In the genomic region with DNA sequence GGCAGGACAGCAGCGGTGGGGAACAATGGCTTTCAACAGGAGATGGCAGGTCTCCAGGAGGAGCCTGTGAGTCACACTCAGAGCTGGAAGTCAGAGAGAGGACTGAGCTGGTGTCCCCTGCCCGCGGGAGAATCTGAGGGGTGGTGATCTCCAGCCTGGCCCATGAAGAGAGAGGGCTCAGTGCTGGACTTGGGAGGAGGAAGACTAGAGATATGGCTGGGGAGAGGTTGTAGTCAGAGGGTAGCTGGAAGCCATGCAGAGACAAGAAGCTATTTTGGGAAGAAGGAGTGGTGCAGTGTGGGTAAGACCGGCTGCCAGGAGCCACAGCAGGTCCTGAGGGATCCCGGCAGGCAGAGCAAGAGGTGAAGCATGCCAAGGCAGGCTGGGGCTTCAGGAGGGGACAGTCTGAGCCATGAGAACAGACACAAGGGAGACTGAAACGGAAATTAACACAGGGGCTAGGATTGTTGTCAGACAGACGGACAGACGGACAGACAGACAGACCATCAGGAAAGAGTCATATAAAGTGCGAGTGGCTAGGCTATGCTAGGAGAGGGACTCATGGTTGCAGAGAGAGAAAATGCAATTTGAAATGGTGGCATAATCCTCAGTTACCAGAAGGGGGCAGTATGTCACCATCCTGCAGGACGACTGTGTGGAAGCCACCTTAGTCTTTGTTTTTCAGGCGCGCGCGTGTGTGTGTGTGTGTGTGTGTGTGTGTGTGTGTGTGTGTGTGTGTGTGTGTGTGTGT, we compare ENCODE assay signal across 8 mouse cellular contexts. TPM values are rescaled to one million over a fixed set of nuclear protein-coding genes. Genes with fewer than 3 reads are reported as not detected.
DNase-seq lines count a peak whose midpoint lies in the region; ATAC-seq and TF ChIP-seq lines count a peak whose summit lies in the region.

No protein-coding gene starts in this region.

- H3K4me1 ChIP-seq in lung, postnatal 0 days (ENCODE audit: insufficient read depth, low read depth, low read length) = no peaks in the 10 kb centered on the region
- peaks cover 8% of the 10 kb centered on the region; the same call in 1 of the 2 replicates for H3K4me1 ChIP-seq in stomach, embryonic 16.5 days (ENCODE audit: control insufficient read depth, insufficient read depth, low read length)

- peak; percentile 74 for TF ChIP-seq CTCF in layer of hippocampus, adult 2 months (conservative IDR thresholded peaks at IDR 0.05)
- peak; percentile 94 for TF ChIP-seq CTCF in lung, postnatal 0 days (IDR thresholded peaks at IDR 0.05)

- H3K27me3 ChIP-seq in lung, postnatal 0 days (replicated peaks; ENCODE audit: insufficient read depth, low read length) = no peaks in the 10 kb centered on the region
- H3K27me3 ChIP-seq in stomach, embryonic 16.5 days (ENCODE audit: control insufficient read depth, insufficient read depth, low read length) = no peaks in the 10 kb centered on the region

- peak; percentile 72 for ATAC-seq in lung, postnatal 0 days
- peak; percentile 31; the same call in 1 of the 2 replicates for ATAC-seq in stomach, embryonic 16.5 days (ENCODE audit: insufficient read depth, low FRiP score)

- H3K27ac ChIP-seq in layer of hippocampus, adult 2 months = peak overlapping the region; percentile 36; the same call in 1 of the 2 replicates
- H3K27ac ChIP-seq in lung, postnatal 0 days (ENCODE audit: low read length) = no peak overlapping the region
- H3K27ac ChIP-seq in stomach, embryonic 16.5 days (ENCODE audit: low read length) = peak overlapping the region; percentile 29; the same call in 1 of the 2 replicates

- peak; percentile 63 to 73 for DNase-seq in layer of hippocampus, adult 2 months (ENCODE audit: low spot score in 2 of 2)
- DNase-seq in layer of hippocampus, adult 8-10 months (ENCODE audit: low spot score in 2 of 2) = no peak
- DNase-seq in Muller cell, postnatal 12 days (ENCODE audit: inconsistent ontology term) = peak; percentile 88
- DNase-seq in cerebellum, postnatal 25 days = peak; percentile 81
- DNase-seq in gastrocnemius, postnatal 25 days = peak; percentile 61
- peak; percentile 92 for DNase-seq in induced T-regulatory cell, adult 2 months (ENCODE audit: low read depth)
- DNase-seq in lung, postnatal 0 days (ENCODE audit: low spot score) = peak; percentile 81

- TF ChIP-seq EP300 in lung, postnatal 0 days (IDR thresholded peaks at IDR 0.05) = no peak

- no peak overlapping the region for H3K4me3 ChIP-seq in layer of hippocampus, adult 2 months
- H3K4me3 ChIP-seq in lung, postnatal 0 days (ENCODE audit: low read depth, low read length) = no peak overlapping the region
- H3K4me3 ChIP-seq in stomach, embryonic 16.5 days (replicated peaks; ENCODE audit: low read length) = no peak overlapping the region

- no peaks in the 10 kb centered on the region for H3K9me3 ChIP-seq in lung, postnatal 0 days (ENCODE audit: low read length)
- H3K9me3 ChIP-seq in stomach, embryonic 16.5 days (replicated peaks; ENCODE audit: control insufficient read depth, low read length) = no peaks in the 10 kb centered on the region

- H3K4me2 ChIP-seq in lung, postnatal 0 days (replicated peaks; ENCODE audit: low read depth, low read length) = no peak overlapping the region
- peak overlapping the region; percentile 10; the same call in 1 of the 2 replicates for H3K4me2 ChIP-seq in stomach, embryonic 16.5 days (ENCODE audit: low read depth, low read length)

- H3K9ac ChIP-seq in lung, postnatal 0 days (replicated peaks; ENCODE audit: low read depth) = no peak overlapping the region
- H3K9ac ChIP-seq in stomach, embryonic 16.5 days (ENCODE audit: low read length) = peak overlapping the region; percentile 44

- 15% methylated on average over 14 of the region's 14 CpGs for WGBS in lung, postnatal 0 days
- 23% methylated on average over 14 of the region's 14 CpGs for WGBS in stomach, embryonic 16.5 days

- no peaks in the 10 kb centered on the region for H3K36me3 ChIP-seq in lung, postnatal 0 days (ENCODE audit: insufficient read depth, low read length)
- no peaks in the 10 kb centered on the region for H3K36me3 ChIP-seq in stomach, embryonic 16.5 days (ENCODE audit: control insufficient read depth, insufficient read depth, low read length)

RNA-seq across cellular contexts. Expression of a gene that starts 4.2 kb away (rescaled TPM):
- under 1 TPM; 0.10 to 0.23 TPM for total RNA-seq in layer of hippocampus, adult 2 months (2021)
- under 1 TPM; 0.06 to 0.25 (median 0.10) TPM for total RNA-seq in layer of hippocampus, adult 8-10 months (2022)
- 100 to 1,000 TPM; 105 to 112 TPM for total RNA-seq in gastrocnemius, postnatal 25 days (2021)
- polyA plus RNA-seq in lung, postnatal 0 days (2015; fragmentation: Nextera tagmentation; extraction: Ambion mirVana) = 0.21 and 0.35 TPM in 2 replicates
- polyA plus RNA-seq in stomach, embryonic 16.5 days (2015; fragmentation: Nextera tagmentation; extraction: Ambion mirVana) = 0.14 and 1.6 TPM in 2 replicates

RNA-seq across cellular contexts. Expression of a gene that starts 42.1 kb away (rescaled TPM):
- 10 to 100 TPM; 30.8 to 31.7 TPM for total RNA-seq in layer of hippocampus, adult 2 months (2021)
- 100 to 1,000 TPM in 2 of 4 experiments, 10 to 100 TPM in 2; 28.2 to 108 (median 66.4) TPM for total RNA-seq in layer of hippocampus, adult 8-10 months (2022)
- total RNA-seq in gastrocnemius, postnatal 25 days (2021) = under 1 TPM; 0.24 to 0.61 TPM
- 8.0 and 9.3 TPM in 2 replicates for polyA plus RNA-seq in lung, postnatal 0 days (2015; fragmentation: Nextera tagmentation; extraction: Ambion mirVana)
- polyA plus RNA-seq in stomach, embryonic 16.5 days (2015; fragmentation: Nextera tagmentation; extraction: Ambion mirVana) = 13.7 and 15.2 TPM in 2 replicates

RNA-seq across cellular contexts. Expression of a gene that starts 43.1 kb away (rescaled TPM):
- 10 to 100 TPM; 13.7 TPM for total RNA-seq in layer of hippocampus, adult 2 months (2021)
- 10 to 100 TPM; 12.1 to 24.1 (median 14.6) TPM for total RNA-seq in layer of hippocampus, adult 8-10 months (2022)
- total RNA-seq in gastrocnemius, postnatal 25 days (2021) = 1 to 10 TPM; 2.4 to 3.6 TPM
- polyA plus RNA-seq in lung, postnatal 0 days (2015; fragmentation: Nextera tagmentation; extraction: Ambion mirVana) = 9.4 and 10.5 TPM in 2 replicates
- polyA plus RNA-seq in stomach, embryonic 16.5 days (2015; fragmentation: Nextera tagmentation; extraction: Ambion mirVana) = 5.9 and 7.8 TPM in 2 replicates

Comparison
In these comparisons a context has a peak if more than half of its experiments do, and no peak if none do; other contexts are left out.
1. DNase-seq: peak in layer of hippocampus, adult 2 months (2 of 2), Muller cell, postnatal 12 days (single experiment), cerebellum, postnatal 25 days (2 of 2), gastrocnemius, postnatal 25 days (single experiment), induced T-regulatory cell, adult 2 months (single experiment) and lung, postnatal 0 days (single experiment); none in layer of hippocampus, adult 8-10 months (0 of 2).
2. RNA of a gene that starts 4.2 kb away (total RNA-seq): 105 to 112 TPM in gastrocnemius, postnatal 25 days; 0.10 to 0.23 TPM in layer of hippocampus, adult 2 months and 0.06 to 0.25 TPM in layer of hippocampus, adult 8-10 months; every median in the first group is over 10 times any median in the second.
3. RNA of a gene that starts 42.1 kb away (total RNA-seq): 28.2 to 108 TPM in layer of hippocampus, adult 8-10 months and 30.8 to 31.7 TPM in layer of hippocampus, adult 2 months; 0.24 to 0.61 TPM in gastrocnemius, postnatal 25 days; every median in the first group is over 10 times any median in the second.